Mouse (Mus musculus) macrophage (primary cell): ENCODE results near the gene Suco. TPM values are rescaled to one million over a fixed set of nuclear protein-coding genes. Genes with fewer than 3 reads are reported as not detected.

Experiments
- H3K27ac ChIP-seq: fragments of 350-480 bp; formaldehyde crosslinking; 2 replicates; pipeline ENCODE4 v1.9.0; 2021
- H3K36me3 ChIP-seq: fragments of 350-480 bp; formaldehyde crosslinking; 2 replicates; pipeline ENCODE4 v1.9.0; 2021; ENCODE audit errors: inconsistent target
- H3K4me3 ChIP-seq: fragments of 350-480 bp; formaldehyde crosslinking; 2 replicates; pipeline ENCODE4 v1.9.0; 2021; ENCODE audit errors: inconsistent target
- H3K79me2 ChIP-seq: fragments of 350-480 bp; formaldehyde crosslinking; 2 replicates; pipeline ENCODE4 v1.9.0; 2021; ENCODE audit errors: inconsistent target
- WGBS: methylation state at CpG from one replicate; pipeline ENCODE4 v1.1.7; 2026; ENCODE audit warnings: inconsistent platforms; ENCODE audit not compliant: missing documents; 5-methylcytosine and 5-hydroxymethylcytosine counted together
- polyA plus RNA-seq: library from polyadenylated mRNA; stranded (reverse); fragments of 250-400 nt; gene quantifications from 3 replicates; pipeline ENCODE4 v1.2.4, GENCODE M21; 2018; ENCODE audit warnings: inconsistent platforms
- total RNA-seq, 78 experiments: library from RNA; depleted of rRNA; stranded (reverse); fragments of 250-400 nt; gene quantifications; 1 replicate in 9 of 78; 2 replicates in 24 of 78; 3 replicates in 43 of 78; 4 replicates in 2 of 78; pipeline ENCODE4 v1.2.4; 2018; ENCODE audit warnings: inconsistent platforms in 56 of 78

Gene Suco
- 100 to 1,000 TPM in 14 of 26 experiments, 10 to 100 TPM in 12; 55.4 to 354 (median 109) TPM for total RNA-seq (2018; cell fraction: chromatin; rRNA removed)
- 10 to 100 TPM; 19.5 to 70.7 (median 26.5) TPM for total RNA-seq (2018; cell fraction: cytosol; rRNA removed)
- 100 to 1,000 TPM in 5 of 26 experiments, 10 to 100 TPM in 21; 45.7 to 127 (median 77.5) TPM for total RNA-seq (2018; cell fraction: nucleus; rRNA removed)
- polyA plus RNA-seq, result 10.4 to 16.7 TPM (median 11.4 TPM) in 3 replicates

GRCm38 (mm10) chr1:161876553-161877447 is at the start of gene Suco:
Suco (minus strand) TSS chr1:161876682.
- 1% methylated on average over 59 of the region's 74 CpGs for WGBS
- Histone ChIP-seq H3K27ac (peak within 1 kb of the TSS; percentile 74), H3K4me3 (peak within 1 kb of the TSS; percentile 96), H3K79me2 (peaks cover 44% of the 10 kb centered on the region), H3K36me3 (no peaks in the 10 kb centered on the region)

- Histone ChIP-seq H3K36me3 (no peaks in the 10 kb centered on the region), H3K27ac (no peak overlapping the region), H3K4me3 (no peak overlapping the region), H3K79me2 (no peaks in the 10 kb centered on the region)
- 94% methylated on average over 13 of the region's 13 CpGs for WGBS
Measured at GRCm38 (mm10) chr1:161925281-161925805, 48.9 kb upstream of the Suco start.

GRCm38 (mm10) chr1:161924321-161924720 is 47.8 kb upstream of the Suco start:
- no peaks in the 10 kb centered on the region for H3K36me3 ChIP-seq
- no peaks in the 10 kb centered on the region for H3K79me2 ChIP-seq
- no peak overlapping the region for H3K4me3 ChIP-seq
- 98% methylated on average over 3 of the region's 3 CpGs for WGBS
- H3K27ac ChIP-seq, result no peak overlapping the region

GRCm38 (mm10) chr1:161921928-161922327 is 45.4 kb upstream of the Suco start:
- H3K36me3 ChIP-seq, result no peaks in the 10 kb centered on the region
- H3K79me2 ChIP-seq, result no peaks in the 10 kb centered on the region
- H3K27ac ChIP-seq, result no peak overlapping the region
- WGBS, result 80% methylated on average over 6 of the region's 6 CpGs
- H3K4me3 ChIP-seq, result no peak overlapping the region

GRCm38 (mm10) chr1:161920475-161921454 is 44.3 kb upstream of the Suco start:
- Histone ChIP-seq H3K79me2 (no peaks in the 10 kb centered on the region), H3K27ac (no peak overlapping the region), H3K36me3 (no peaks in the 10 kb centered on the region), H3K4me3 (no peak overlapping the region)
- WGBS, result 95% methylated on average over 9 of the region's 9 CpGs

- Histone ChIP-seq H3K4me3 (no peak overlapping the region), H3K79me2 (no peaks in the 10 kb centered on the region), H3K27ac (no peak overlapping the region), H3K36me3 (no peaks in the 10 kb centered on the region)
- WGBS, result 91% methylated on average over 2 of the region's 2 CpGs
Measured at GRCm38 (mm10) chr1:161919594-161919993, 43.1 kb upstream of the Suco start.

GRCm38 (mm10) chr1:161918682-161919372 is 42.3 kb upstream of the Suco start:
- no peaks in the 10 kb centered on the region for H3K36me3 ChIP-seq
- H3K27ac ChIP-seq, result no peak overlapping the region
- no peak overlapping the region for H3K4me3 ChIP-seq
- no peaks in the 10 kb centered on the region for H3K79me2 ChIP-seq
- 42% methylated on average over 7 of the region's 7 CpGs for WGBS

GRCm38 (mm10) chr1:161917940-161918484 is 41.5 kb upstream of the Suco start:
- Histone ChIP-seq H3K36me3 (no peaks in the 10 kb centered on the region), H3K79me2 (no peaks in the 10 kb centered on the region), H3K4me3 (no peak overlapping the region), H3K27ac (no peak overlapping the region)
- WGBS, result 97% methylated on average over 3 of the region's 3 CpGs

GRCm38 (mm10) chr1:161916036-161916435 is 39.6 kb upstream of the Suco start:
- Histone ChIP-seq H3K79me2 (no peaks in the 10 kb centered on the region), H3K36me3 (no peaks in the 10 kb centered on the region), H3K27ac (no peak overlapping the region), H3K4me3 (no peak overlapping the region)
- WGBS, result 95% methylated on average over 3 of the region's 3 CpGs

GRCm38 (mm10) chr1:161913648-161913984 is 37.1 kb upstream of the Suco start:
- WGBS, result 83% methylated on average over 7 of the region's 7 CpGs
- H3K4me3 ChIP-seq, result no peak overlapping the region
- no peak overlapping the region for H3K27ac ChIP-seq

GRCm38 (mm10) chr1:161912940-161913647 is 36.6 kb upstream of the Suco start:
- H3K27ac ChIP-seq, result no peak overlapping the region
- H3K4me3 ChIP-seq, result no peak overlapping the region
- 60% methylated on average over 4 of the region's 4 CpGs for WGBS
- no peaks in the 10 kb centered on the region for H3K36me3 ChIP-seq
- no peaks in the 10 kb centered on the region for H3K79me2 ChIP-seq

More at GRCm38 (mm10) chr1:161913648-161913984, 37.1 kb upstream of the Suco start:
- Histone ChIP-seq H3K36me3 (no peaks in the 10 kb centered on the region), H3K79me2 (no peaks in the 10 kb centered on the region)

- H3K36me3 ChIP-seq, result no peaks in the 10 kb centered on the region
- WGBS, result 97% methylated on average over 8 of the region's 8 CpGs
- H3K4me3 ChIP-seq, result no peak overlapping the region
- H3K79me2 ChIP-seq, result no peaks in the 10 kb centered on the region
- H3K27ac ChIP-seq, result no peak overlapping the region
Measured at GRCm38 (mm10) chr1:161909074-161909473, 32.6 kb upstream of the Suco start.

- 44% methylated on average over 2 of the region's 2 CpGs for WGBS
- no peaks in the 10 kb centered on the region for H3K36me3 ChIP-seq
- no peak overlapping the region for H3K4me3 ChIP-seq
- H3K79me2 ChIP-seq, result no peaks in the 10 kb centered on the region
- H3K27ac ChIP-seq, result no peak overlapping the region
Measured at GRCm38 (mm10) chr1:161907795-161908457, 31.4 kb upstream of the Suco start.
